Mouse (Mus musculus) CD4-positive, CD25-positive, alpha-beta regulatory T cell, adult 4 months (primary cell): Measurements from ENCODE around the gene Cul3. TPM values are rescaled to one million over a fixed set of nuclear protein-coding genes. Genes with fewer than 3 reads are reported as not detected.

Experiments
- ATAC-seq: one replicate; pipeline ENCODE4 v1.8.0; 2017
- polyA plus RNA-seq, 2 experiments: library from polyadenylated mRNA; unstranded; fragments of 100-300 nt; shearing (Covaris generic); gene quantifications; one replicate each; pipeline ENCODE4 v1.2.1; 2017

Cul3 gene
- polyA plus RNA-seq: 10 to 100 TPM; 25.0 to 48.2 TPM

- ATAC-seq: peak; percentile 86
These were observed at the start of gene Cul3 for GRCm38 (mm10) chr1:80340436-80341376. Gene Cul3, minus strand, starts transcription at chr1:80340480.

DNA sequence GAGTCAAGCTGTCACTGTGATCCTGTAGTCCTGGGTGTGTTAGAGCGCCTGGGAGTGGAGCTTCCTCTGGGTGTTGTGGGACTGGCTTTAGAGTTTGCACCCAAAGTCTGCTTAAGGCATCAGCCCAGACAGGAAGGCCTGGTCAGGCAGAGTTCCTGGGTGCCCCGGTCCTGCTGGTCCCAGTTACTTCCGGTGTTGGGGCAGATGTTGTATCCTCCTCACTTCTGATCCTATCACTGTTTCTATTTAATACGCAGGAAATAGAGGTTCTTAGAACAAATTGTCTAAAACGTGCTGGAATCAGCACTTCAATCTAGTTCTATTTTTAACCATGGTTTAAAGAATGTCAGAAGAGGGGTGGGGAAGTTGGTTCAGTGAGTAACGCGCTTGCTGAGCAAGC is 49.2 kb upstream of the Cul3 start:
- ATAC-seq: peak; percentile 92

DNA sequence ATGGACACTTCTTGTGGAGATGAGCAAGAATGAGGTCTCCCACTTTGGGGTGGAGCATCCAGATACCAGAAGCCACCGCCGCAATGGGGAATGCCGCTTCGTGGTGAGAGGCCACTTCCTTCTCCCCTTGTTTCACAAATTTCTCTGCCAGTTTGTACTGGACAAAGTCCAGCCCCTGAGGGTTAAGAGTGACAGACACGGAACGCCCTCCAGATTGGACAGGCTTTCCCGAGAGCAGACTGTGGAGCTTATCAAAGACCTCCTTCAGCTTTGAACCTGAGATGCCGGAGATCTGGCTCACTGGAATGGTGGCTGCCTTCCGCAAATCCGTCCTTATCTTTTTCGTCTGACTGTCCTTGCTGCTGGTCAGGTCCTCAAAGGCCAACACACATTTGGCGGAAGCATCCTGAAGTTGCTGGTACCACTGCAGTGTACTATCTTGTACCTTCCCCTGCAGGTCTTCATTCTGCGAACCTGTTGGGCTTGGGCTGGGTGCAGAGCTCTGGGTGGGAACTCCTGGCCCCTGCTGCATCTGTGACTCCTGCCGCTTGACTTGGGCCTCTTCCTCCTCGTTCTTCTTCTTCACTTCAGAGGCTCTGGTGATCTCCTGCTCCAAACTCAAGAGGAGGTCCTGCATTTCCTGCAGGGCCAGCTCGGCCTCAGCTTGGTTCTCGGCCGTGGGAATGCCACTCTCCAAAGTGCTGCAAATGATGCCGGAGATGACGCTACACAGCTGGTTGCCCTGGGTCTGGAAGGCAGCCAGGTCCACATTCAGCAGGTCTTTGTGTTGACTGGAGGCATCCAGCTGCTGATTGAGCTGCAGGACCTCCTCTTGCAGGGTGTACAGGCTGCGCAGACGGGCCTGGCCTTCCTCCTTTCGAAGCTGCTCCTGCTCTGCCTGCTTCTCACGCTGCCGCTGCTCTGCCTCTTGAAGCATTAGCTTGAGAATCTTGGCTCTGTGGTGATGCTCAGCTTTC is 43.6 kb upstream of the Cul3 start:
- ATAC-seq: no peak

- no peak for ATAC-seq
These were observed 42.6 kb upstream of the Cul3 start for GRCm38 (mm10) chr1:80382928-80383327.

DNA sequence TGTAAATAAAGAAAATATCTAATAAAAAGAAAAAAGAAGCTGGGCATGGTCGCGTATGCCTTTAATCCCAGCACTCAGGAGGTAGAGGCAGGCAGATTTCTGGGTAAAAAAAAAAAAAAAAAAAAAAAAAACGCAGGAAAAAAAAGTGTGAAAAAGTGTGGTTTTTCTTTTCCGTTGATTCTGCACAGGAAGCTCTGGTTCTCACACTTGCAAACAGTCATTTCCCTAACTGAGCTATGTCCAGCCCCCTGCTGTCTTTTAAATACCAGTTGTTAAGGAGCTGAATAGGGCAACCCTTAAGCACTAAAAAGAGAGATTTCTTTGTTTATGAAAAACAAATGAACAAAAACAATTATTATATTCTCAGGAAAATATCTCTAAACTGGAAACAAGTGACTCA is 41.0 kb upstream of the Cul3 start:
- peak; percentile 90 for ATAC-seq

- no peak for ATAC-seq
These were observed 31.7 kb upstream of the Cul3 start for GRCm38 (mm10) chr1:80372010-80372409.

DNA sequence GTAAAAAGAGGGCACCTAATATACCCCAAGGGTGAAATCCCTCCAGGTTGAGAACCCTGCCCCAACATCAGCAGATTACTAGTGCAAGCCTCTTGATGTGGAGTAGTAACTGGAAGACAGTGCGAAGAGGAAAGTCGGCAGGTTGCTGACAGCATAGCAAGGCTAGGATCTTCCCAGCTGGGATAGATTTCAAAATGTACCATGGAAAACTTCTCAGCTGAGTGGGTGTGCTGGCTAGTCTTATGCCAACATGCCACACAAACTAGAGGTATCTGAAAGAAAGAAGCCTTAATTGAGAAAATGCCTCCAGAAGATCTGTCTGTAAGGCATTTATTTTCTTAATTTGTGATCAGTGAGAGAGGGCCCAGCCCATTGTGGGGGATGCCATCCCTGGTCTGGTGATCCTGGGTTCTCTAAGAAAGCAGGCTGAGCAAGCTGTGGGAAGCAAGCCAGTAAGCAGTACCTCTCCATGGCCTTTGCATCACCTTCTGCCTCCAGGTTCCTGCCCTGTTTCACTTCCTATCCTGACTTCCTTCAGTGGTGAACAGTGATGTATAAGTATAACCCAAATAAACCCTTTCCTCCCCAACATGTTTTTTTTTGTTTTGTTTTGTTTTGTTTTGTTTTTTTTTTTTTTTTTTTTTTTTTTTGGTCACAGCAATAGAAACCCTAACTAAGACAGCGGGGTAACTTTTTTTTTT is 31.1 kb upstream of the Cul3 start:
- no peak for ATAC-seq

GRCm38 (mm10) chr1:80363486-80363885 is 23.2 kb upstream of the Cul3 start:
- no peak for ATAC-seq

- ATAC-seq: no peak
These were observed 22.7 kb upstream of the Cul3 start for GRCm38 (mm10) chr1:80362946-80363345.

- ATAC-seq: peak; percentile 61
These were observed 22.1 kb upstream of the Cul3 start for GRCm38 (mm10) chr1:80362400-80362799.

GRCm38 (mm10) chr1:80361771-80362170 is 21.5 kb upstream of the Cul3 start:
- ATAC-seq: peak; percentile 84

GRCm38 (mm10) chr1:80360038-80360608 is 19.8 kb upstream of the Cul3 start:
- ATAC-seq: no peak

GRCm38 (mm10) chr1:80340061-80340435 is 232 bp downstream of the Cul3 start:
- peak; percentile 38 for ATAC-seq

GRCm38 (mm10) chr1:80339425-80340021 is 757 bp downstream of the Cul3 start:
- ATAC-seq: peak; percentile 7

GRCm38 (mm10) chr1:80338398-80338797 is 1.9 kb downstream of the Cul3 start:
- no peak for ATAC-seq

- no peak for ATAC-seq
These were observed 4.4 kb downstream of the Cul3 start for GRCm38 (mm10) chr1:80335726-80336368.

DNA sequence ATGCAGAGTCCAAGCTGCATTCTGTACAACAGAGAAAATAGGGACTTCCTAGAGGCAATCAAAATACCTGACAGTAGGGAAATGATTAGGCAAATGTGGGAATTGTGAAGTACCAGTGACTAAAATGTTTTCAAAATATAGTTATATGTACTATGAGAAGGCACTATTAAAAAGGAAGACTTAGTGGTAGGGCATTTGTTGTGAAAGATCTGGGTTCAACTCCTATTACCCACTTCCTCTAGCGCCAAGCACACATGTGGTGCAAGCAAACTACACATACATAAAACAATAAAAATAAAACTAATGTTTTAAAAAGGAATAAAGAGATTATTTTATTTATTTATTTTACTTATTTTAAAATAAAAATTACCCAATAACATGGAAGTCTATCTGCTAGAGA is 5.2 kb downstream of the Cul3 start:
- ATAC-seq: no peak

DNA sequence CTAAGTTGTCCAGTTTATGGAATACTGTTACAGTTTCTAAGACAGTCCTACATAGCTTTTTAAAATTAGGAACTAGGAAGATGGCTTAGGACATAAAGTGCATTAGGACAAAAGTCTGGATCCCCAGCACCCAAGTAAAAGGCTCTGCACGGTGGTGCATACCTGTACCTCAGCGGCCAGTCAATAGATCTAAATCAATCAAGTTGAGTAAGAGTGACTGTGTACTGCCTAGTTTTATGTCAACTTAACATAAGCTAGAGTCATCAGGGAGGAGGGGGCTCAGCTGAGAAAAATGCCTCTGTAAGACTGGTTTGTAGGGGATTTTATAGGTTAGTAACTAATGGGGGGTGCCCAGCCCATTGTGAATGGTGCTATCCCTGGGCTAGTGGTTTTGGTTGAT is 9.3 kb downstream of the Cul3 start:
- no peak for ATAC-seq

DNA sequence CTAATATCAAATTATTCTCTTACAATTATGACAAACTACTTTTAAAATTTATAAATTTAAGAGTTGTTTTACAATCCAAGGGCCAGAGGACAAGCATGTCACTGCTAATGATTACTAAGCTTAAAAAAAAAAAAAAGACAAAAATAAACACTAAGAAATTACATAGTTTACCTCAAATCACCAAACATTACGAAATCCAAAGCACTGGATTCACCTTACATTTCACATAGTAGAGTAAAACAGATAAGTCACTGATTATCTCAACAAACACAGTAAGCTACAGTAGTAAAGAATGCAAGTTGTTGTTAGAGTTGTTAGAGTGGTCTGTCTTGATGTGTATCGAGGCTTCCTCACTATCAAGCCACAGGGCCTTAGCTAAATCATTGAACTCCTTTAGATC is 14.5 kb downstream of the Cul3 start:
- no peak for ATAC-seq

- ATAC-seq: peak; percentile 41
These were observed 15.9 kb downstream of the Cul3 start for GRCm38 (mm10) chr1:80324370-80324769.

GRCm38 (mm10) chr1:80315533-80316045 is 24.7 kb downstream of the Cul3 start:
- ATAC-seq: no peak
